Mouse (Mus musculus) hindbrain, postnatal 0 days (tissue): Measurements from ENCODE around the gene Mindy4. TPM values are rescaled to one million over a fixed set of nuclear protein-coding genes. Genes with fewer than 3 reads are reported as not detected.

ENCODE experiments used
- ATAC-seq: fragments of 200-750 bp; cut with Nextera tagmentation; 2 replicates; pipeline ENCODE4 v1.8.0; 2017; ENCODE audit warnings: mild to moderate bottlenecking, moderate TSS enrichment, moderate library complexity
- DNase-seq: peaks from one replicate; pipeline ENCODE4 v3.0.0-alpha.2; 2015; ENCODE audit warnings: low spot score
- H3K27ac ChIP-seq: fragments of 300-500 bp; sonication (generic); 2 replicates; pipeline ENCODE4 v1.5.1; 2014; ENCODE audit warnings: mild to moderate bottlenecking
- H3K27me3 ChIP-seq: fragments of 300-500 bp; sonication (generic); 2 replicates; pipeline ENCODE4 v1.6.1; 2014; ENCODE audit warnings: low read length, mixed read lengths; ENCODE audit not compliant: insufficient read depth
- H3K36me3 ChIP-seq: fragments of 300-500 bp; sonication (generic); 2 replicates; pipeline ENCODE4 v1.6.1; 2014; ENCODE audit warnings: low read length, mixed read lengths; ENCODE audit not compliant: insufficient read depth
- H3K4me1 ChIP-seq: fragments of 300-500 bp; sonication (generic); 2 replicates; pipeline ENCODE4 v1.6.1; 2014; ENCODE audit warnings: antibody characterized with exemption, low read length, mixed read lengths; ENCODE audit not compliant: insufficient read depth
- H3K4me2 ChIP-seq: fragments of 300-500 bp; sonication (generic); 2 replicates; pipeline ENCODE4 v1.6.1; 2014; ENCODE audit warnings: low read depth, mild to moderate bottlenecking, low read length, moderate library complexity, mixed read lengths
- H3K4me3 ChIP-seq: fragments of 300-500 bp; sonication (generic); 2 replicates; pipeline ENCODE4 v1.5.1; 2014; ENCODE audit warnings: low read length
- H3K9ac ChIP-seq: fragments of 300-500 bp; sonication (generic); replicated peaks from 2 replicates; pipeline ENCODE4 v1.6.1; 2014; ENCODE audit warnings: mild to moderate bottlenecking, low read length, moderate library complexity, mixed read lengths
- H3K9me3 ChIP-seq: fragments of 300-500 bp; sonication (generic); 2 replicates; pipeline ENCODE4 v1.6.1; 2016; ENCODE audit warnings: low read length, mixed read lengths
- CTCF ChIP-seq: IDR thresholded peaks from 2 replicates; pipeline ENCODE4 v1.5.1; 2016; ENCODE audit warnings: antibody characterized with exemption, control low read depth, low read depth
- WGBS: fragments of 180-500 bp; shearing (Covaris S2); extraction: QIAGEN DNeasy Blood & Tissue Kit; methylation state at CpG from one replicate; pipeline ENCODE4 v1.1.7; 2014; 5-methylcytosine and 5-hydroxymethylcytosine counted together
- polyA plus RNA-seq: library from polyadenylated mRNA; unstranded; fragments of >200 nt; fragmentation: Nextera tagmentation; extraction: Ambion mirVana; gene quantifications from 2 replicates; pipeline ENCODE4 v1.2.1, GENCODE M21; 2015
- total RNA-seq: library from RNA; depleted of rRNA; stranded (reverse); fragments of >200 nt; gene quantifications from 2 replicates; pipeline ENCODE4 v1.2.3, GENCODE M21; 2014

The Mindy4 gene
- total and polyA plus RNA-seq, 2 experiments from 2014 or later = 8.2 to 11.7 TPM

DNA sequence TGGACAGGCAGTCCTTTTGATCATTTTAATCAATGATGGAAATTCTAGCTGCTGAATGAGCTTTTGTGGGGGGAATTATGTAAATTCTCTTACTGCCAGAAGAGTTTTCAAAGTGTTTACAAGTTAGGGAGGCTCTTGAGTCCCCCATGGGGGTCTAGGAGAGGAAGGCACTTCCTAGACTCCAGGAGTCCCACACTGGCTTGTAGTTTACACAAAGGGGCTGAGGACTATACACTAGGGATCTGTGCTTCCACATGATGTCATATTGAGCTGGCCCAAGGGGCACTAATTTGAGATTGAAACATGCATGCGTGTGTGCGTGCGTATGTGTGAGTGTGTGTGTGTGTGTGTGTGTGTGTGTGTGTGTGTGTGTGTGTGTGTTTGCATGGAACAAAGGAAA lies 748 bp downstream of the Mindy4 start:
- no peaks in the 10 kb centered on the region for H3K36me3 ChIP-seq
- H3K9ac ChIP-seq = peak overlapping the region; percentile 65
- H3K9me3 ChIP-seq = no peaks in the 10 kb centered on the region
- 54% methylated on average over 3 of the region's 3 CpGs for WGBS
- H3K27ac ChIP-seq = peak overlapping the region; percentile 83; the same call in 1 of the 2 replicates
- H3K27me3 ChIP-seq = no peaks in the 10 kb centered on the region
- DNase-seq = peak; percentile 14
- H3K4me3 ChIP-seq = peak overlapping the region; percentile 52
- peak overlapping the region; percentile 67 for H3K4me2 ChIP-seq
- H3K4me1 ChIP-seq = peaks cover 5% of the 10 kb centered on the region; the same call in 1 of the 2 replicates
- ATAC-seq = peak; percentile 40
- TF ChIP-seq CTCF = no peak

DNA sequence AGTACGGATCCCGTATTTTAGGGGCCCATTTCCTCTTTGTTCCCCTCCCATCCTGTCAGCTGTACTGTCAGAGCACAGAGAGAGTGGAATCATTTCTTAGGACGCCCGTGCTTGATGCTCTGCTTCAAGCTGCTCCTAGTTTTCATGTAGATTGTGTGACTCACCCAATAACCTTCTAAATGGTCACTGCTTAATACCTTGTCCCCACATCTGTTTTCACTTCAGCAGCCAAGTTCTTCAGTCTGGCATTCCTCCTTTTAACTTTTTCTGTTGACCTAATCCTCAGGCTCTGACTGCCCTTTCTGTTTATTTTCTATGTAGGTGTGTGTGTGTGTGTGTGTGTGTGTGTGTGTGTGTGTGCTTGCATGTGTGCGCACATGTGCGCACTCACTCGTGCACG lies 4.6 kb downstream of the Mindy4 start:
- Histone ChIP-seq H3K36me3 (0 out of 2 replicates have a peak, but pooled peaks cover 4% of the 10 kb centered on the region), H3K4me1 (peaks cover 5% of the 10 kb centered on the region; the same call in 1 of the 2 replicates), H3K4me3 (no peak overlapping the region), H3K27ac (no peak overlapping the region), H3K27me3 (no peaks in the 10 kb centered on the region), H3K4me2 (no peak overlapping the region), H3K9me3 (no peaks in the 10 kb centered on the region), H3K9ac (no peak overlapping the region)
- TF ChIP-seq CTCF = no peak
- DNase-seq = no peak
- WGBS = 88% methylated on average over 8 of the region's 8 CpGs
- ATAC-seq = no peak

DNA sequence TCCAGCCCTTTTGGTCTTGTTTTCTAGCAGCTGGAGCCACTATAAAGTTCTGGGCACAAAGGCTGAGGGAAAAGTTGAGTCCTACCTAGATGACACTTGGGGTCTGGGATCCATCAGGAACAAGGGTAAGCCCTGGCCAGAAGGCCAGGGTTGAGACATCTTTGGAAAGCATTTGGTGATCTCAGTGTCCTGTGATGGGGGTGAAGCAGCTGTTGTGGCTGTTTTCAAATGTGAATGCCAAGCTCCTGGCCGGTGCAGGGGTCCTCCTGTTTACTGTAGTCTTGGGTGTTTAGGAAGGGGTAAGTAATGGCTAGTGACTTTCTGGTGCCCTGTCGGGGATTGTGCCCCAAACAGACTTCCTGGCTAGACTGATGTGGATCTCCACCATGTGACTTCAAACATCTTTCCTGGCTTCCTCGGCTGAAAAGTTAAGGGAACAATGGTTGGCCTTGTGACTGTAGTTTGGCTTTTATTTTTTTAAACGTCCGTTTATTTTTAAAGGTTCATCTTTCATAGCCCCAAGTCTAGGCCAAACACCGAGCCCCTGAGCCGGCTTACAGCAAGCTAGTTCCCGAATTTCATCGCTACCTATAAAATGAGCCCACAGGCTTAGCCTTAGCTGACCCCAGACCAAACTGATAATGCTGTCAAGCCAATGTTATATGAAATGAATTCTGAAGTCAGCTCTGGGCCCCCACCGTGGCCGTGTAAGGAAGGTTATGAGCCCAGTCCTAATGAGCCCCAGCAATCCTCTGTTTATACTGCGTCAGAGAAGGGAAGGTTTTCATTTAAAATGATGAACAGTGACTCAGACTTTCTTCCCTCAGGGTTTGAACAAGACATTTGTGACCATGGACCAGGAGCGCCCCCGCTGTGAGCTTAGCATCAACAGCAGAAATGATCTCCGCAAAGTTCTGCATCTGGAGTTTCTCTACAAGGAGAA lies 7.5 kb downstream of the Mindy4 start:
- Histone ChIP-seq H3K27me3 (no peaks in the 10 kb centered on the region), H3K4me1 (no peaks in the 10 kb centered on the region), H3K36me3 (0 out of 2 replicates have a peak, but pooled peaks cover 4% of the 10 kb centered on the region), H3K9me3 (no peaks in the 10 kb centered on the region), H3K9ac (no peak overlapping the region), H3K4me2 (no peak overlapping the region), H3K27ac (no peak overlapping the region), H3K4me3 (no peak overlapping the region)
- DNase-seq (no peak), ATAC-seq (no peak)
- no peak for TF ChIP-seq CTCF
- WGBS = 80% methylated on average over 15 of the region's 15 CpGs

DNA sequence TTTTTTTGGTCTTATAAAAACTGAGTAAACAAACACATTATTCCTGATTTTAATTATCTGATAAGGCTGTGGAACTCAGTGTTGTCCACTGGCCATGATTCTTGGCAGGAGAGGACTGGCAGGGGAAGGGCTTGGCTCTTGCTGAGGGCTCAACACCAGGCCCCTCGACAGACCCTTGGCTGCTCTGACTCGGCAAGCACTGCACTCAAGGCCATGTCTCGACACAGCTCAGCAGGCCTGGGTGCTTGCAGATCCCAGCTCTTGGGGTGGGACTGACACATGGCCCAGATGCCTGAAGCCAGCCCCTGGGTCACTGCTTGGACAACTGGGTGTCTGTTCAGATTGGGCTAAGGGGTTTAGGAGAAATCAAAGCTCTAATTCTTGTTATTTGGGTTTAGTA lies 11.4 kb downstream of the Mindy4 start:
- H3K27me3 ChIP-seq = no peaks in the 10 kb centered on the region
- no peaks in the 10 kb centered on the region for H3K9me3 ChIP-seq
- no peaks in the 10 kb centered on the region for H3K4me1 ChIP-seq
- no peak for TF ChIP-seq CTCF
- H3K27ac ChIP-seq = no peak overlapping the region
- H3K4me2 ChIP-seq = no peak overlapping the region
- no peak overlapping the region for H3K4me3 ChIP-seq
- peaks cover 4% of the 10 kb centered on the region; the same call in 1 of the 2 replicates for H3K36me3 ChIP-seq
- no peak overlapping the region for H3K9ac ChIP-seq
- WGBS = 48% methylated on average over 3 of the region's 3 CpGs
- peak; percentile 28 for DNase-seq
- ATAC-seq = no peak

DNA sequence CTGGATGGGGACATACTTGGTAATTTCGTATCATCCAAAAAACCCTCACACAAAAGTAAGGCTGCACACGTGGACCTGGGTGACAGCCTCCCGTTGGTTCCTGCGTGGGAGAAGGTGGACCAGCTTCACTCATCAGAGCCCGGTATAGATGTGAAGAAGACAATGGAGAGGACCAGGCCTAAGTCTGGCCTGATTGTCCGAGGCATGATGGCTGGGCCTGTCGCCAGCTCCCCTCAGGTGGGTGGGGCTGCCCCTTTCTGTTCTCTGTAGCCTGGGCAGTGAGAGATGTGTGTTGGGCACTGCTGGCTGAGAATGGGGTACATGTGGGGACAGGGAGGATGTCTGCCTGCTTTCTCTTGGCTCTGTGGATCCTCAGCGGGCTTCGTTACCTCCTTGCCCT lies 15.0 kb downstream of the Mindy4 start:
- 86% methylated on average over 9 of the region's 9 CpGs for WGBS
- H3K36me3 ChIP-seq = no peaks in the 10 kb centered on the region; the same call in 1 of the 2 replicates
- no peak overlapping the region for H3K4me3 ChIP-seq
- no peaks in the 10 kb centered on the region for H3K9me3 ChIP-seq
- TF ChIP-seq CTCF = no peak
- no peaks in the 10 kb centered on the region for H3K4me1 ChIP-seq
- no peak overlapping the region for H3K27ac ChIP-seq
- H3K9ac ChIP-seq = no peak overlapping the region
- H3K4me2 ChIP-seq = no peak overlapping the region
- ATAC-seq (no peak), DNase-seq (no peak)
- no peaks in the 10 kb centered on the region for H3K27me3 ChIP-seq

DNA sequence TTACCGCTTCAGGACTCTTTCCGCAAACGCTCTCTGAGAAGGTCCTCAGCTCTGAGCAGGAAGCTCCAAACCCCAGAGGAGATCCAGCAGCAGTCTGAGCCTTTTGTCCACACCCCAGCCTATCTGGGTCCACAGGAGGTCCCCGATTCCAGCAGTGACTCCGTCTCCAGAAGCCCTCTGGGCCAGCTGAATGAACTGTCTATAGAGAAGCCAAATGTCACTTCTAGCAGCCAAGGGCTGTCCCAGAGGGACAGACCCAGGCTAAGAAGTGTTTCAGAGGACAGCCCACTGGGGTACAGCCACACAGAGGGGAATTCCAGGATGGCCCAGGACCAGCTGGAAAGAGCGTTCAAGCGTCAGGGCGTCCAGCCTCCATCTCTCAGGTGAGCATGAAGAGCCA lies 20.8 kb downstream of the Mindy4 start:
- H3K9me3 ChIP-seq = no peaks in the 10 kb centered on the region
- H3K4me1 ChIP-seq = no peaks in the 10 kb centered on the region
- H3K4me3 ChIP-seq = no peak overlapping the region
- DNase-seq (no peak), ATAC-seq (no peak)
- peaks cover 9% of the 10 kb centered on the region; the same call in 1 of the 2 replicates for H3K36me3 ChIP-seq
- H3K9ac ChIP-seq = no peak overlapping the region
- H3K27me3 ChIP-seq = no peaks in the 10 kb centered on the region
- WGBS = 89% methylated on average over 8 of the region's 8 CpGs
- H3K4me2 ChIP-seq = no peak overlapping the region
- TF ChIP-seq CTCF = no peak
- H3K27ac ChIP-seq = no peak overlapping the region

DNA sequence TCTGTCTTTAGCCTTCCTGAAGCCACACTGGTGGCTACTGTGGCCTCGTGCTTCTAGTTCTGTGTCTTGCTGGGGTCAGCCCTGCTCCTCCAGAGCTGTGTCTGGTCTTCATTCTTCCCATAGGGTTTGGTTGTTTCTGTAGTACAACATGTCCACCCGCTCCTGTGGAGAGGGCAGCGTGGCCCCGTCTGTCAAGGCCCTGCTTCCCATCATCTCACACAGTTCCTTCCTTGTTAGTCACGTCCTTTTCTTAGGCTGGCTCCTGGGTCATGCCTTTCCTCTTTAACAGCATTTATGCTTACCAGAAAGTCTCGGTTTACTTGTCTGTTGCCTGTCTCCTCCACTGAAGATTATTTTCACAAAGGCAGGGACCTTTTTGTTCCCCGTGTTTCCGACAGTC lies 26.9 kb downstream of the Mindy4 start:
- WGBS = 76% methylated on average over 8 of the region's 8 CpGs
- no peak overlapping the region for H3K27ac ChIP-seq
- H3K27me3 ChIP-seq = no peaks in the 10 kb centered on the region
- no peak overlapping the region for H3K4me3 ChIP-seq
- H3K9me3 ChIP-seq = no peaks in the 10 kb centered on the region
- ATAC-seq (no peak), DNase-seq (no peak)
- TF ChIP-seq CTCF = no peak
- H3K4me2 ChIP-seq = no peak overlapping the region
- H3K4me1 ChIP-seq = no peaks in the 10 kb centered on the region
- H3K9ac ChIP-seq = no peak overlapping the region
- peaks cover 5% of the 10 kb centered on the region; the same call in 1 of the 2 replicates for H3K36me3 ChIP-seq
